Mouse (Mus musculus): Measurements from ENCODE around the gene Bcl2l13. TPM values are rescaled to one million over a fixed set of nuclear protein-coding genes. Genes with fewer than 3 reads are reported as not detected.
"Not testable (repeated sequence)": the region's sequence is repeated elsewhere in the genome, so short reads cannot be mapped to it uniquely, and the experiment has no call there.

Bcl2l13 gene
- polyA plus RNA-seq, 1 experiment, result 22.6 TPM

- no peak overlapping the region for H3K27ac ChIP-seq (ENCODE audit: insufficient read depth, low read length)
- no peak for TF ChIP-seq POLR2A (IDR thresholded peaks at IDR 0.05; ENCODE audit: extremely low read depth, insufficient read depth, low read length)
- TF ChIP-seq CTCF (IDR thresholded peaks at IDR 0.05; ENCODE audit: extremely low read depth, insufficient read depth, low read length), result no peak
- H3K4me1 ChIP-seq (ENCODE audit: control insufficient read depth, insufficient read depth, low read length), result peaks cover 2% of the 10 kb centered on the region; the same call in 1 of the 2 replicates
- H3K4me3 ChIP-seq (ENCODE audit: insufficient read depth, low read length), result no peak overlapping the region
These were observed 82.0 kb downstream of the Bcl2l13 start for GRCm38 (mm10) chr6:120917975-120918374.

- not testable (repeated sequence) for H3K4me3 ChIP-seq (ENCODE audit: insufficient read depth, low read length); H3K4me1 ChIP-seq (ENCODE audit: control insufficient read depth, insufficient read depth, low read length); H3K27ac ChIP-seq (ENCODE audit: insufficient read depth, low read length)
These were observed 88.8 kb downstream of the Bcl2l13 start for GRCm38 (mm10) chr6:120924791-120925321.

DNA sequence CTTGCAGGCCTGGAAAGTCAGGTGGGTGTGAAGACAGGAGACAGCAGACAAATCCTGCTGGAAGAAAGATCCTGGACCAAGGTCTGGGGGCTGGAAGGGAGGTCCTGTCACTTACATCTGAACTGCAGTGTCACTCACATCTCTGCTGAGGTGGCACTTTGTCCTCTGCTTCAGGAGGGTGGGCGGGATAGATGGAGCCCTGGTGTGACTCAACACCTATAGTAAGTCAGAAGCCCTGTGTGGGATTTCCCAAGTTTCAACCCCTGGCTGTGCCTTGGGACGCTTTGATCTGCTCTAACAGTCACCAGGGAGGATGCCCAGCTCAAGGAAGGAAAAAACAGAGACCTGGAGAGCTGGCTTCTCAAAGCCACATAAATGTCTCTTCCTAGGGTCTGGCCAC, 90.9 kb downstream of the Bcl2l13 start:
- Histone ChIP-seq H3K4me3 (ENCODE audit: insufficient read depth, low read length) (no peak overlapping the region), H3K4me1 (ENCODE audit: control insufficient read depth, insufficient read depth, low read length) (no peaks in the 10 kb centered on the region), H3K27ac (ENCODE audit: insufficient read depth, low read length) (no peak overlapping the region)
- TF ChIP-seq CTCF (IDR thresholded peaks at IDR 0.05; ENCODE audit: extremely low read depth, insufficient read depth, low read length) (no peak), POLR2A (IDR thresholded peaks at IDR 0.05; ENCODE audit: extremely low read depth, insufficient read depth, low read length) (no peak)

DNA sequence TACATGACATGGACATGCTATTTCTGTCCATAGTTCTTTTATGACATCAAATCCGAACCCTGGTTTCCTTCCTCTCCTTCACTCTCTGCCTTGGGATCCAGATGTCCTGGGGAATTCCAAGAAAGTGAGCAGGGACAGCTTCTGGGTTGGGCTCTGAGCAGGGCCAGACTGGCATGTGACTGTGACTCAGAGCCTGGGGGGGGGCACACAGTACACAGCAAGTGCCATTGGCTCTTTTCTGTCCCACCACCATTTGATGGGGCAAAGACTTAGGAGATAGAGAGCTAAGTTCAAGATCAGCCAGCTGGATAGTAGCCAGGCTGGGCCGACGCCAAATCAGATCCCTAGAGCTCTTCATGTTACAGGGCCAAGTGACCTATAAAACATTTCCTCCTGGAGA, 91.8 kb downstream of the Bcl2l13 start:
- Histone ChIP-seq H3K4me1 (ENCODE audit: control insufficient read depth, insufficient read depth, low read length) (no peaks in the 10 kb centered on the region), H3K4me3 (ENCODE audit: insufficient read depth, low read length) (no peak overlapping the region), H3K27ac (ENCODE audit: insufficient read depth, low read length) (no peak overlapping the region)
- TF ChIP-seq POLR2A (IDR thresholded peaks at IDR 0.05; ENCODE audit: extremely low read depth, insufficient read depth, low read length) (no peak), CTCF (IDR thresholded peaks at IDR 0.05; ENCODE audit: extremely low read depth, insufficient read depth, low read length) (no peak)

- Histone ChIP-seq H3K4me3 (ENCODE audit: insufficient read depth, low read length) (no peak overlapping the region), H3K4me1 (ENCODE audit: control insufficient read depth, insufficient read depth, low read length) (no peaks in the 10 kb centered on the region), H3K27ac (ENCODE audit: insufficient read depth, low read length) (no peak overlapping the region)
- TF ChIP-seq POLR2A (IDR thresholded peaks at IDR 0.05; ENCODE audit: extremely low read depth, insufficient read depth, low read length), result no peak
- TF ChIP-seq CTCF (IDR thresholded peaks at IDR 0.05; ENCODE audit: extremely low read depth, insufficient read depth, low read length), result no peak
These were observed 93.4 kb downstream of the Bcl2l13 start for GRCm38 (mm10) chr6:120929421-120929820.

DNA sequence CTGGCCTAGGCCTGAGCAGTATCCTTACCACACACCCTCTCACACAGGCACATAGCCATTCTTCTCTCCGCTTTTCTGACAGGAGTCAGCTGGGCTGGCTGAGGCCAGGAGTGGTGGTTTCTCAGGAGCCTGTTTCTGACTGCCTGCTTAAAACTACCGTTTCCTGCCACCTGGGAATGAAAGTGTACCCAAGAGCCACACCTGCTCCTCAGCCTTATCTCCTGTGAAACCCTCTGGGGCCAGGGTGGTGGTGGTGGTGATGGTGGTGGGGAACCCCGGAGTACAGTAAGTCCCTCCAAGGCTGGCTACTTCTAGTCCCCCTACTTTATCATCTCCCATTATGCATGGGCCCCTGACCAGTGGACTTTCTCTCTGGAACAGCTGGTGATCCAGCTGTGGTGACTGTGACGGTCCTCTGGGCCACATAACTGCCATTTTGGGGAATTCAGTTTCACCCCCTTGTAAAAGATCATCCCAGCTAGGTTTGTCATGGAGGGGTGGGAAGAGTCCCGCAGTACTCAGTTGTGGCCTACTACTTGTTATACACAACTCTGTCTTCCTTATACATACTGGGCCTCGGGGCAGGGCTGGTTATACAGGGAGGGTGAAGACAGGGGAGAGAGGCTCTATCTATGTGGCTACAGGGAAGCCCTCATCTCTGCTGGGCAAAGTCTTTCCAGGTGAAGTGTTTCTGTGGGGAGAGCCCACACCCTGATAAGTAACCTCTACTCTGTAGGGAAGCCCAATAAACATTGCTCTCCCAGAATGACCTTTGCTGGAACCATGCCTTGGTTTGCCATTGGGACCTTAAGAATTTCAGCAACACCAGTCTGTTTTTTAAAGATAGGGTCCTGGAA, 94.7 kb downstream of the Bcl2l13 start:
- H3K27ac ChIP-seq (ENCODE audit: insufficient read depth, low read length), result no peak overlapping the region
- TF ChIP-seq CTCF (IDR thresholded peaks at IDR 0.05; ENCODE audit: extremely low read depth, insufficient read depth, low read length) (no peak), POLR2A (IDR thresholded peaks at IDR 0.05; ENCODE audit: extremely low read depth, insufficient read depth, low read length) (no peak)
- H3K4me3 ChIP-seq (ENCODE audit: insufficient read depth, low read length), result no peak overlapping the region
- H3K4me1 ChIP-seq (ENCODE audit: control insufficient read depth, insufficient read depth, low read length), result no peaks in the 10 kb centered on the region

DNA sequence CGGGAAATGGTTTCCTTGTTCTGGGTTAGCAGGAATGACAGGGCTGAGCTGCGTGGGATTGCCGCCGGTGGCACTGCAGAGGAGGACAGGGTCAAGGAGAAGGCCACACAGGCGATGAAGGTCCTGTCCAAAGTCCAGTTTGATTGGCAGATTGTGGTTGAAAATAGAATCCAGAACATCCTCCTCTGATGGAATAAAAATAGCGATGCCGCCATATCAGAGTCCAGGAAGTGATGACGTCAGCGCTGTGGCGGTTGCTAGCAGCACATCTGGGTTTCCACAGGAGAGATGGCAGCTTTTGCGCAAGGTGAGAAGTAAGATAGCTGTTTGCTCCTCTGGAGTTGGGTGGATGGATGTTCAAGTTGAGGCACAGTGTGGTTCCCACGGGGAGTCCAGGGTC, 96.6 kb downstream of the Bcl2l13 start:
- TF ChIP-seq POLR2A (IDR thresholded peaks at IDR 0.05; ENCODE audit: extremely low read depth, insufficient read depth, low read length), result no peak
- no peak for TF ChIP-seq CTCF (IDR thresholded peaks at IDR 0.05; ENCODE audit: extremely low read depth, insufficient read depth, low read length)
- H3K4me3 ChIP-seq (ENCODE audit: insufficient read depth, low read length), result no peak overlapping the region
- H3K27ac ChIP-seq (ENCODE audit: insufficient read depth, low read length), result no peak overlapping the region
- no peaks in the 10 kb centered on the region for H3K4me1 ChIP-seq (ENCODE audit: control insufficient read depth, insufficient read depth, low read length)

DNA sequence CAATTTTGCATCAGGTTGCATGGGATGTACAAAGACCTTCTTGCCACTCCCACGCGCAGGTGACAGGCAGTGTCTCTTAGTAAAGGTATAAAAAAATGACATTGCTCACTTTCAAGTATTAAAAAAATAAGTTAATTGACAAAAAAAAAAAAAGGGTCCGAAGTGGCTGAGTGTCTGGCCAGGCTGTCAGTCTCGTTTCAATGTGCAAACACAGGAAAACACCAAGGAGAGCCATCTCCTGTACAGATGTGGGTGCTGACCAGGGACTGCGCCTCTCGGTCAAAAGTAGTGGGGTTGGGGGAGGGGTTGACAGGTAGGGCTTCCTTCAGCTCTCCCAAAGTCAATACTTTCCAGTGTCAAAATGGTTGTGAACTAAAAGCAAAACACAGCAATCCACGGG, 97.7 kb downstream of the Bcl2l13 start:
- Histone ChIP-seq H3K27ac (ENCODE audit: insufficient read depth, low read length) (no peak overlapping the region), H3K4me1 (ENCODE audit: control insufficient read depth, insufficient read depth, low read length) (no peaks in the 10 kb centered on the region), H3K4me3 (ENCODE audit: insufficient read depth, low read length) (no peak overlapping the region)
- TF ChIP-seq POLR2A (IDR thresholded peaks at IDR 0.05; ENCODE audit: extremely low read depth, insufficient read depth, low read length), result no peak
- no peak for TF ChIP-seq CTCF (IDR thresholded peaks at IDR 0.05; ENCODE audit: extremely low read depth, insufficient read depth, low read length)

DNA sequence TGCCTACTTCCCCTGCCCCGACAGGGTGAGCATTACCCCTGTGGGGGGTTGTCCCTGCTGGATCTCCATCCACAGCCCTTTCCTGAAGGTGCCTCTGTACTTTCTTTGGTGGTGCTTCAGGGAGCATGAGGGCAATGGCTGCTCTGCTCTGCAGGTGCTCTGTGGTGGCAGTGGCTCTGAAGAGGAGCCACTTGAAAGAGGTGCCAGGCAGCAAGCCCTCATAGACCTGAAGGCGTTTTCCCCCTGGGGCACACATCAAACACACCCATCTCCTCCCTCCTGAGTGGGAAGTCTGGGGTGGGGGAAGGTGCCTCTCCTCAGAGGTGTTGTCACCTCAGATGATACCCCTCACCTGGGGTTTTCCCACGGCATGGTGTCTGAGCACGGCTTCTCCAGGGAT, 98.2 kb downstream of the Bcl2l13 start:
- no peak for TF ChIP-seq POLR2A (IDR thresholded peaks at IDR 0.05; ENCODE audit: extremely low read depth, insufficient read depth, low read length)
- TF ChIP-seq CTCF (IDR thresholded peaks at IDR 0.05; ENCODE audit: extremely low read depth, insufficient read depth, low read length), result no peak
- H3K4me3 ChIP-seq (ENCODE audit: insufficient read depth, low read length), result no peak overlapping the region
- no peak overlapping the region for H3K27ac ChIP-seq (ENCODE audit: insufficient read depth, low read length)
- no peaks in the 10 kb centered on the region for H3K4me1 ChIP-seq (ENCODE audit: control insufficient read depth, insufficient read depth, low read length)

- no peaks in the 10 kb centered on the region for H3K4me1 ChIP-seq (ENCODE audit: control insufficient read depth, insufficient read depth, low read length)
- no peak overlapping the region for H3K27ac ChIP-seq (ENCODE audit: insufficient read depth, low read length)
- TF ChIP-seq CTCF (IDR thresholded peaks at IDR 0.05; ENCODE audit: extremely low read depth, insufficient read depth, low read length) (no peak), POLR2A (IDR thresholded peaks at IDR 0.05; ENCODE audit: extremely low read depth, insufficient read depth, low read length) (no peak)
- no peak overlapping the region for H3K4me3 ChIP-seq (ENCODE audit: insufficient read depth, low read length)
These were observed 101.1 kb downstream of the Bcl2l13 start for GRCm38 (mm10) chr6:120937104-120937617.

Data from cortical plate, adult 2 months (tissue).